Mouse (Mus musculus): ENCODE measurements around the gene Insrr.

The Insrr gene

DNA sequence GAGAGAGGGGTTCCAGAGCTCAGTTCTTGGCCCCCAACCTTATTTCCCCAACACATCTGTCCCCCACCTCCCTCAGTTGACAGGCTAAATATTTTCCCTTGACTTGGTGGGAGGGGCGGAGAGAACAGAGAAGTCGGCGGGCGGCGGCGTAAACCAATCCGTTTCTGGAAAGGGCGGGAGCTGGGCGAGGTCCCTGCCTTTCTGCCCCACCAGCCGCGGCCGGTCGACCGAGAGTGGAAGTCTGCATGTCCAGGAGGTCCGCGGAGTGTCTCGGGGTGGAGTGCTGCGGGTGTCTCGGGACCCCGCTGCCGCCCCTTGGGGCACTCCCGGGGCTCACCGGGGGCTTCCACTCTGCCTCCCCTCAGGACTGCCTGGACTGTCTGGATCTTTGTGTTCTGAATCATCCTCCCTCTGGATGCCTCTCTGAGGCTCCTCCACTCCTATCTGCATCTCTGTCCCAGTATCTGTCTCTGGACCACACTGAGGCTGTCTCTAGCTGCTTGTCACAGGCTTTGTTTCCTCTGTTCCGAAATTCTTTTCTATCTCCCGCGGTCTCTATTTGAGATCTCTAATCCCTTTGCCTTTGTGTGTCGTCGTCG, at the start of gene Insrr:
Insrr (plus strand) TSS at position 216 of the 599 bp plus-strand sequence.
- no peak for DNase-seq

DNA sequence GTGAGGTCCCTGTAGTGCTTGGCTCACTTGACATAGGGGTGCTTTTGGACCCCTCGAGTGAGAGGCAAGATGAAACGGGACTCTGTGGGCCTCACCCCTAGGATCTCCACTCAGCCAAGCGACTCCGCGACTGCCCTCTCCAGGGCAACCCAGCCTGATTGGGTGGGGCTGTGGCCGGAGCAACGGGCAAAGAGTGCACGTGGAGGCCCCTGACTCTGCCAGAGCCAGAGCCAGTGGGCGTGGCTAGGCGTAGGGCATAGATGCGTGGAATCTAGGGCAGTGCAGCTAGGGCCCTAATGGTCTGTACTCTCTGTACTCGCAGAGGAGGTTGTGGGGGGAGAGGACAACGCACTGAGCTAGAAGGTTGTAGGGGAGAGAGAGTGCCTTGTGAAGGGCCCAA, 48.3 kb upstream of the Insrr start, which contains the start of gene Lrrc71:
Lrrc71 (minus strand) TSS at position 195 of the 400 bp plus-strand sequence.
- DNase-seq, result no peak

DNA sequence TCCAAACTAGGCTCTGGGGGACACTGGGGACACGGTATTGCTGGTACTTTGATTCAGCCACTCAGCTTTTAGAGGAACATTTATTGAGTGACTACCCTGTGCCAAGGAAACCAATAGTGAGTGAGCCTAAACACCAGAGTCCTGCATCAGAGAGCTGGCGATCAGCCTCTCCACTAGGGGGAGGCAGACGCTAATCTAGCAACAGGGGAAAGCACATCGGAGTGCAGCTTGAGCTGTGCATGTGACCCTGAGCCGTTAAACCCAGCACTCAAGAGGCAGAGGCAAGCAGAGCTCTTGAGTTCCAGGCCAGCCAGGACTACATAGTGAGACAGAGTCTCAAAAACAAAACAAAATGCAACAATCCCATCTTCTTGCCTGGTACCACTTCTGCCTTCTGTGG, 47.7 kb upstream of the Insrr start:
- DNase-seq, result no peak

DNA sequence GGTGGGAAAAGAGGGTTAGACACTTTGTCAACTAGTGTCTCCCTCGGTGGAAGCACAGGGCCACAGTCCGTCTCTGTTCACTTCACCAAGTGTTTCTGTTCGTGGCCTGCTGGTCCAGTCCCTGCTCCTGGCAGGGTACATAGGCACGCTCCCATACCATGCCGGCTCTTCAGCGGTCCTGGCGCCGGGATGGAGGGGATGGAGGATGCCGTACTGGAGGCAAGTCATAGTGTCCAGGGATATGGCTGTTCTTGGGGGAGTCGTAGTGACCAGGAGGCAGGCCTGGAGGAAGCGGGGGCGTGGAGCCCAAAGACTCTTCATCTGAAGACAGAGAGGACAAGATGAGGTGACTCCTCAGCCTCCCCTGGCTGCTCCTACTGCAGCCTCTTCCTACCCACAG, 46.8 kb upstream of the Insrr start:
- no peak for DNase-seq

DNA sequence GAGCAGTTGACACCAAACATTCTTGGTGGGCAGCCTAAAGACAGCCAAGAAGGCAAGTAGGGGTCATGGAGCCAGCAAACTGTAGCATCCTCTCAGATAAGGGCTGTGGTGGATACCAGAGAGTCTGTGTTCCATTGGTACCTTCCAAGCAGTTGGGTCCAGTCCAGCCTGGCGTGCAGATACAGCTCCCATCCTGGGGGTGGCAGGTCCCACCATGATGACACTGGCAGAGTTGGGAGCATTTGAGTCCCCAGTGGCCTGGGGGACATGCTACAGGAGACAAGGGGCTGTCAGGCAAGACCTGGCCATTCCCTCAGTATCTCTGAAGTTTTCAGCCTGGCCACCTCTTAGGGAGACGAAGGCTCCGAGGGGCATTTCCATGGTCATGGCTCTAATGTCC, 44.2 kb upstream of the Insrr start:
- DNase-seq, result no peak

DNA sequence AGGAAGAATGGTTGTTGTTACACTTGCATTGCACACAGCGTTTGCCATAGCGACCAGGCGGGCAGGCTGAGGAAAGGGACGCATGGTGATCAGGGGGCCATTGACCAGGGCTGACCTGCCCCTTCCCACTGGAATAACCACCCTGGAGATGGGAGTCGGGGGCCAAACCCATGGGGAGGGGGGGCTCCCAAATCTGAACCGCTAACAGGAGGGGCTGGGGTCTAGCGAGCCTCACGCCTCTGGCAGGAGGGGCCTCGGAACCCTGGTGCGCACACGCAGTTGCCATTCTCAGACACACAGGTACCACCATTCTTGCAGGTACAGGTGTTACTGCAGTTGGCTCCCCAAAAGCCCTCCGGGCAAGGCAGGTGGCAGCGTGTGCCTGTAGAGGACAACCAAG, 42.9 kb upstream of the Insrr start:
- no peak for DNase-seq

DNA sequence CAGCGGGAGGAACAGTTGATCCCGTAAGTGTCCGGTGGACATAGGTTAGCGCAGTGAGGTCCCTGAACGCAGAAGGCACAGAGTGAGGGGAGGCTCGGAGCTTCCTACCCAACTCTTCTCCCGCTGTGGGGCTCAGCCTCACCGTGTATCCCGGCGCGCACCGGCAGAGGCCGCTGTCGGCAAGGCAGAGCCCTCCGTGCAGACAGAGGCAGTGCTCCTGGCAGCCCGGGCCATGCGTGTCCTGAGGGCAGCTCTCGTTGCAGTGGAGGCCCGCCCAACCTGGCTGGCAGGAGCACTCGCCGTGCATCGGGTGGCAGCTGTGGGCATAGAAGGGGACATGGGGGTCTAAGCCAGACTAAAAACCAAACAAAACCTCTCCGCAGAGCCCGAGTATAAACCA, 40.8 kb upstream of the Insrr start:
- DNase-seq, result peak; percentile 74

DNA sequence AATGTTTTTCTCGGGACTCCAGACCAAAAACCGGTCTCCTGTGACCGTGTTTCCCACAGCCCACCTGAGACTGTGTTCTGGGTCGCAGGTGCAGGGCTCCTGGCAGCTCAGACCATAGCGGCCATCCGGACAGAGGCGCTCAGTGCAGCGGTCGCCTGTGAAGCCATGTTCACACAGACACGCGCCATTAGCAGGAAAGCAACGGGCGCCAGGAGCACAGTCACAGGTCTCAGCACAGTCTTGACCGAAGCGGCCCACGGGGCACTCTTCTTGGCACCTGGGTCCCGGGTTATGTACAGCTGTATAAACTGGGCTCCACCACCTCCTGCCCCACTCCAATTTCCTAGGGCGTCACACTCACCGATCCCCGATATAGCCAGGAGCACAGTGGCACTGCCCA, 40.3 kb upstream of the Insrr start:
- no peak for DNase-seq

DNA sequence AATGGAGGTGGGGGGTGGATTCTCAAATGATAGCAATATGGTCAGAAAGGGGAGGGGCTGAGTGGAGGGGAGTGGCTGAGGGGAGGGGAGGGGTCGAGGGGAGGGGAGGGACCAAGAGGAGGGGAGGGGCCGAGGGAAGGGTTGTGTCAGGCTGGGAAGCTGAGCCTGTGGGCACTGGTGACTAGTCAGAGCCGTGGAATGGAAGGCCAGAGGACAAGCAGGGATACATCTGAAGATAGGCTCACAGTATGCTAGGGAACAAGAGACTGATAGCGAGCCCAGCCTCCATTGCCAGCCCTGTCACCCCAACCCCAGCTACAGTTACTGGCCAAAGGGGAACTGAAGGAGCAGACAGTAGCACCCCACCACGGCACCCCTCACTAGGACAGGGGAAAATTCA, 38.1 kb upstream of the Insrr start:
- DNase-seq, result no peak

DNA sequence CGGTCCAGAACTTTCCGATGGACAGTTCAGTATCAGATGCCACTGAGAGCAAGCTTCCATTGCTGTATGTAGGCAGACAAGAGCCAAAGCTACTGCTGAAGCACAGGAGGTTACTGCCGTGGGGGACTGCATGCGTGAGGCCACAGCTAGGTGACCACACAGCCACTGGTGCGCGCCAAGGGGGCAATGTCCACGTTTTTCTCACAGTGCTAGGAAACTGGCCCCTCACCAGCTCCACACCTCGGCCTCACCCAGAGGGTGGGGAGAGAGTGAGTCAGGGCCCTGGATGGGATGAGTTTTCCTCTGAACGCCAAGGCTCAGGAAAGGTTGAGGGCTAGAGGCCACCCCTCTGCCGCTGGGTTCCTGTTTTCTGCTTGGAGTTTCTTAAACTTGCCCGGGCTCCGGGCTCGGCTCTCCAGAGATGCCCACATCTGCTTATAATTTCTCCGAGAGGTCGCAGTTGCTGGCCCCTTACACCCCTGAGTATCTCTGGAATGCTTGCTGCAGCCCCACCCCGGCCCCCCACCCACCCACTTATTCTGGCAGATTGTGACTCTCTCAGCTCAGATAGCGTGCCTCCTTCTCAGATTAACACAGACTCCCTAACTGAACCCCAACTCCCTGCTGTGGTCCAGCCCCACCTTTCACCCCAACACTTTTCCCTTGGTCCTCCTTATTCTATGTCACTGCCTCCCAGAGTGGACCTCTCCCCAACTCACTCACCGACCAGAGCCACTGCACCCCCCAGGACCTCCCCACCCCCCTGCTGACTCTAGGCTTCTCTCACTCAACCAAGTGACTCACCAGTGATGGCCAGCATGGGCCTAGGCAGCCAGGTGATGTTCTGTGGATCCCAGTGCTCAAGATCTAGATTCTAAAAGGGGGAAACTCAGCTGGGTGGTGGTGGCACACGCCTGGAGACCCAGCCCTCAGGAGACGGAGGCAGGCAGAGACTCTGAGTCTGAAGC, 35.1 kb upstream of the Insrr start:
- DNase-seq, result no peak

DNA sequence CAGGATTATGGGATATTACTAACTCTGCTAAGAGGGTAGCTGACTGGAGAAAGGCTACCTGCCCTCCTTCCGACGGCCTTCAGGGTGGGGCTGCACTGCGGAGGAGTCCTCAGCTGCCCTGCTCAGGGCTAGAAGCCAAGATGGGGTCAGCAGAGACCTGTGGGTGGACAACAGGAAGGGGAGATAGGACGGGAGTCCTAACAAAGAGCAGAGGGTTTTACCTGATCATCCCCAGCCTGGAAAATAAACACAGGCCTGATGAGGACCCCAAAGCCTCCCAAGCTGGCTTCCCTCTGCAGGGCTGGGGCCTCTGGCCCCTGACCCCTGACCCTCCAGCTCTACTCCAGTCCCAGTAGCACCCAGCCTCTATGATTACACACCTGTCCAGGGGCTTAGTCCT, 33.5 kb upstream of the Insrr start:
- no peak for DNase-seq

DNA sequence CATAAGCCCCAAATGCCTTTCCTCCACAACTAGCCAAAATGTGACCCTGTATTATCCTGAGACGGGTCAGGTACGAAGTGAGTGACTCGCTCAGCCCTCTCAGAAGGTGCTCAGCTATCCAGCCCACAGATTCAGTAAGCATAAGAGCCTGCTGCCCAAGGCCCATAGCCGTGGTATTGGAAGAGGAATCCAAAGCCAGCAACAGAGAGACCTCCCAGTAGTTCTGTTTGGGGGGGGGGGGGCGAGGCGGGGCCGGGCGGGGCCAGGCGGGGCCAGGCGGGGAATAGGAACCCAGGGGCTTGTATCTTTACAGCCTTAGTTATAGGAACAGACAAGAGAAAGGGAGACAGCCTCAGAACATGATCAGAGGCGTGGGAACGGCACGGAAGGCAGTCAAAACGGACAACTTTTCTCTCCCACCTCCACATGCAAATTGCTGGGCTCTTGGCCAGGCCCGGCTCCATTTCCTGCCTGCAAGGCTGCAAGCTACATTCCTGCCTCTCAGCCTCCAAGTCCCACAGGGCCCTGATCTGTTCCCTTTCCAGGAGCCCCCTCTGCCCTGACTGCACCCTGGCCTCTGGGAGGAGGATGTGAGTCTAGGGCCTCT, 33.0 kb upstream of the Insrr start:
- no peak for DNase-seq

DNA sequence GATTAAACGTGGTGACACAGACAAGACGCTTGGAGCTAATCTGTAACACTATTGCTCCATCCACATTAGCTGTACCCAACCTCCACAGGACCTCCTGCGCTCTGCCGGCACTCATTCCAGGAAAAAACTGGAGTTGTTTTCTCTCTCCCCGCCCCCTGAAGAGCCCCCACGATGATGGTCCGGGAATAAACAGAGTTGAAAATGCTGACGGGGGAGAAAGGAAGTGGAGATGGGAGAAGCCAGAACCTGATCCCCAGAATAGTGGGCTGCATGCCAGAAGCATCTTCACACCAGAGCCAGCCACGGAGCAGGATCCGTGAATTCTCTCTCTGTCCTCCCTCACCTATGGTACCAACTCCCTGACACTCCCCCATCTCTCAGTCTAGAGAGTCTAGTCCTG, 32.2 kb upstream of the Insrr start:
- no peak for DNase-seq

DNA sequence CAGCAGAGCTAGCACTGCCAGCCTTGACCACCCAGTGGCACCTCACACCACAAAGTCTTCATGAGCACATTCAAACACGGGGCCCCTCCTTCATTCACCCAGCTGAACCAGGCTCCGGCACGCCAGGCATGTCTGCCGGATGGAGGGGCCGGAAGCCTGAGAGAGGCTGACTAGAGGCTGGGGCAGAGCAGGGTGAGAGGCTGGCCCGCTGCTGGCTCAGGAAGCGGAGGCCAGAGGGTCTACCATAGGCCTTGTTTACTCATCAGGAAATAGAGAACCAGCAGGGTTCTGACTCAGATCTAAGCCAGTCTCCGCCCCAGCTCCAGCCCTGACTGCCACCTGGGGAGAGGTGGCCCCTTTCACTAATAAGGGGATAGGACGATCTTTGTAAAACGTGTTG, 31.7 kb upstream of the Insrr start:
- DNase-seq, result no peak

DNA sequence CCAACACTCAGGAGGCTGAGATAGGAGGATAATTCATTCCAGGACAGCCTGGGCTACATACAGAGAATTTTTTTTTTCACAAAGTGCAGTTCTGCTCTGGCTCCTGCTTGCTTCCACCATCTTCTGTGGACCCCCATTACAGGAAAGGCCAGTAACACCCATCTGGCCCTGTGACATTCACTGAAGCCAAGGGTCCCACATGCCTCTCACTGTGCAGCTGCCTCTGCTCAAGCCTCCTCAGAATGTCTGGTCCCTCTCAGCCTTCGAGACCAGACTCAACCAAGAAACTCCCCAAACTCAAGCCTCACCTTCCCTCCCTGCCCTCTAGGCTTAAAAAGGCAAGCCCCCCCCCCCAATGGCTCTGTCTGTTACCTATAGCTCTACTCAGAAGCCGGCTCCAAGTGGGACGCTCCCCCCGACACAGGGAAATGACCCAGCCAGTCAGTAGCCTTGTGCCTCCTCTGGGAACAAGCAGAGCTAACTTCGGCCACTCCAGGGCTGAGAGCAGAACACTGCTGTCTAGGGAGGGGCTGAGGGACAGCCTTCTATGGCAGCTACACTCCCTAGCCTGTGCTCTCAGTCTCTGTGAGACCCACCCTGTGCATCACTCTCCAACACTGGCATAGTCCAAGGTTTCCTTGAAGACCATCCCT, 31.0 kb upstream of the Insrr start:
- no peak for DNase-seq

DNA sequence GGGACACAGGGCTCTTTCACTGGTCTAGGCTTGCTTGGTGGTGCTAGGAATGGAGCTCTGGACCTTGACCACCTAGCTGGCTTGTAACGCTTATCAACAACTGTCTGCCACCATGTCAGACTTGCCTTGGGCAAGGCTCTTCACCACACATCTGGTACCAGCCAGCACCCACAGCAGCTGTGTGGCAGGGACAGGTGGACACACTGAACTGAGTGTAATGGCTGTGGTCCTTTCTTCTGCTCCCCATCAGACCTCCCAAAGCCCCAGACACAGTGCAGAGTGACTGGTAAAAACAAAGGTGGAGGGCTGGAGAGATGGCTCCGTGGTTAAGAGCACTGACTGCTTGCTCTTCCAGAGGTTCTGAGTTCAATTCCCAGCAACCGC, 30.5 kb upstream of the Insrr start:
- DNase-seq, result no peak

DNA sequence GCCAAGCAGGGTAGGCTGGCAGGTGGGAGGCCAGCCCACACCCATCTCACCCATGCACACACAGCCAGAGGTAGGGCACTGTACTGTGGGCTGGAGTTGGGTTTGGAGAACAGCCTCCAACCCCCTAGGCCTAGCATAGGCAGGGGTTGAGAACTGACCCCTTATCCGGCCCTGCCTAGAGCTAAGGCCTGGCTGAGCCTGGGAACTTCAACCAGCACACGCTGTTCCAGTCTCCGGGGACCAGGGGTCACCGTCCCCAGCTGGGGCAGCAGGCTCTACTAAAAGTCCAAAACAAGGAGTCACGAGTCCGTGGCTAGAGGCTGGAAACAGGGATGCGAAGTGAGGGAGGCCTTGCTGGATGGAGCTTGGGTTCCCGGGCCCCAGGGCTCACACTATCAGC, 29.0 kb upstream of the Insrr start:
- no peak for DNase-seq

DNA sequence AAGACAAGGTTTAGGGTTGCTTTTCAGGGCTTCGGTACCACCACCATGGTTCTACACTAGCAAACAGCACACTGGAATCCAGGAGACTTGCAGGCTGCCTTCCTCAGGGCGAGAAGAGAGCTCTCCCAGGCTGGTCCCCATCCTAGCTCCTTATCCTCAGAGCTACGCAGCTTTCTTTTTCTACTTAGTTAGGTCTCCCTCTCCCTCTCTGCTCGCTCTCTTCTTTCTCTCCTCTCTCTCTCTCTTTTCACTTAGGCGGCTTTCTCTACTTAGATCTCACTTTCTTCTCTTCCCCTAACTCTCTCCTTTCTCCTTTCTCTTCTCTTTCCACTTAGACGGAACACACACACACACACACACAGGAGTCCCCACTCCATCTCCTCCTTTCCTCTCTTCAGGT, 28.3 kb upstream of the Insrr start:
- no peak for DNase-seq

DNA sequence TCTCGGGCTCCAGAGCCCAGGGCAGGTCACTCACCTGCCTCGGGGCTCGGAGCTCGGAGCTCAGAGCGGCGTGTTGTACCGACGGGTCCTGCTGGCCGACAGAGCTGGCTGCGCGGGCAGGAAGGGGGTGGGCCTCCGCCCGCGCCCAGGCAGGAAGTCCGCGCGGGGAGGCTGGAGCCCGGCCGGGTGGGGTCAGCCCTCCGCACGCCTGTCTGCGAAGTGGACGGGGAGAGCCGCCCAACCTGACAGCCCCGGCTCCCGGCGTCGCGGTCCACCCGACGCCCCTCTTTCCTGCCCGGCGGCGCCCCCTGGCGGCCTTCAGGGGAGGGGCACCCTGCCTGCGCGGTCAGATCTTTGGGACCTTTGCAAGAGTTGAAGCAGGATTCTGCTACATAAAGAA, 27.9 kb upstream of the Insrr start:
- DNase-seq, result no peak

DNA sequence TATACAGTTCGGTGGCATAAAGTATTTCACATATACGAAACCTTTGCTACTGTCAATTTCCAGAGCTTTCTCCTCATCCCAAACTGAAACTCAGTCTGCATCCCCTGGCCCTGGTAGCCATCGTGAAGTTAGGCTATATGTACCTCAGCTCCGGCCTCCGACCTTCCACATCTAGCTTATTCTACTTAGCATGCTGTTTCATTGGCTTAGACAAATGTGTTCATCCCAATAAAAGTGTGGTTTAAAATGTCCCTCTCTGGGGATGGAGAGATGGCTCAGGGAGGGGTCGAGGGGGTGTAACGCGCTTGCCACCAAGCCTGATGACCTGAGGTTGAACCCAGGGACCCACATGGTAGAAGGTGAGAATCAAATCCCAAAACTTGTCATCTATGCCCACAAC, 27.2 kb upstream of the Insrr start:
- no peak for DNase-seq

DNA sequence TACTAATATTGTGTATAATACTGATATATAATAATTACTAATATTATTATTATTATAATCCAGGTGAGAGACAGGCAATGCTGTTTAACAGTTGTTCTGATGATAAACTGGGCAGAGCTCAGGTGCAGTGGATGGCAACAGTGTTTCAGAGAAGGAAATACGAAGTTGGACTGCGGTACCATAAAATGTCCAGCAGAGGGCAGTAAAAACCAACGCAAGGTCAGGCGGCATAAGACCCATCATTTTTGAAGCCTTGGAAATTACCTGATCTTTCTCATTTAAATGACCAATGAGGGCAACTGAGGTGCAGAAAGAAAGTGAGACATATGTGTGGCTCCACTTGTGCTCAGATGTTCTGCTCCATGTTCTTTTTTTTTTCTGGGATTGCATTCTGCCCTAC, 26.5 kb upstream of the Insrr start:
- DNase-seq, result peak; percentile 21

DNA sequence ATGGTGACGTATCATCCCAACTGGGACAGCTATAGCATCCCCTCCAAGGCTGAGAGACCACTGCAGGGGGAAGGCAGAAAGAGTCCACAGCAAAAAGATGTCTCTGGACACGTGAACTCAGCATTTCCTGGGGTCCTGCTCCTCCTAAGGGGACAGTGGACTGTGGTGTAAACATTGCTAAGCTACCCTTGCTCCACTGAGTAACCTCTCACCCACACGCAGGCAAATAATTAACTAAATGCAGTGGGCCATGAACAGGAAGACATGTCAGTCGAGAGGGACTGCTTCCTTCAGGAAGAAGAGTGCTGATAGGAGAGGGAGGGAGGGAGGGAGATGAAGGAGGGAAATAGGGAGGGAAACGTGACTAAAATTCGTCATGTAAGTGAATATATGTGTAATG, 25.7 kb upstream of the Insrr start:
- DNase-seq, result no peak

DNA sequence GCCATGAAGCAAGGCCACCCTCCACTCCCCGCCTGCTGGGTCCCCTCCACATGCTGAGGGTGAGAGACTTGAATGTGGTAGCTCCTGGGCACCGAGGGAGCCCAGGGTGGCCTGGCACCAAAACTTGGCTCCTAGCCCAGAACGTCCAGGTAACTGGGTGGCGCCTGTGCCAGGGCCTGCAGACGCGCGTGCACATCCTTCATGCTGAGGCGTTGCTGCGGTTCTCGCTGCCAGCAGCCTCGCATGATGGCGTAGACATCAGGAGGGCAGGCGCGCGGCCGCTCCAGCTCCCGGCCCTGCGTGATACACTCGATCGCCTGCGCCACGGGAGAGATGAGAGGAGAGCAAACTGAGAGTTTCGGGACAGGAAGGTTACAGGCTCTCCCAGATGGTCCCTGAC, 18.5 kb upstream of the Insrr start:
- DNase-seq, result no peak

DNA sequence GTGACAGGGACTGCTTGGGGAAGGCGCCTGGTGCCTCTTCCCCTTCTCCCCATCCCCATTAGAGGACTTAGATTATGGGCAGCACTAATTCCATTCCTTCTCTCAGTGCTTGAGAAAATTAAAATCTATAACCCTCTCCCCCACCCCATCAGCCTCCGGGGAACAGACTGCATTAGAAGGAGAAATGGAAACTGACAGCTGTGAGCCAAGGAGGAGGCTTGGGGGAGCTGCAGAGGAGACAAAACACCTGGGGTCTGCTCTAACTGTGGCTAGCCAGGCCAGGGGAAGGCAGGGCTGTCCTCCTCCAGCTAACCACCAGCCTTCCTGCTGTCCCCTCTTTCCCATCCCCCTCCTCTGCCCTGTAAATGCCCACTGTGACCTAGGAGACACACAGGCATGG, 17.7 kb upstream of the Insrr start:
- DNase-seq, result no peak
